Mouse (Mus musculus): ENCODE measurements at regions not wholly inside any gene's neighbourhood (a gene's known extent, or its start where the extent isn't known, plus 50 kb on each side); places are given as distances from the start of the nearest gene placed in this dataset.
"Not testable (repeated sequence)": the region's sequence is repeated elsewhere in the genome, so short reads cannot be mapped to it uniquely, and the experiment has no call there.

DNA sequence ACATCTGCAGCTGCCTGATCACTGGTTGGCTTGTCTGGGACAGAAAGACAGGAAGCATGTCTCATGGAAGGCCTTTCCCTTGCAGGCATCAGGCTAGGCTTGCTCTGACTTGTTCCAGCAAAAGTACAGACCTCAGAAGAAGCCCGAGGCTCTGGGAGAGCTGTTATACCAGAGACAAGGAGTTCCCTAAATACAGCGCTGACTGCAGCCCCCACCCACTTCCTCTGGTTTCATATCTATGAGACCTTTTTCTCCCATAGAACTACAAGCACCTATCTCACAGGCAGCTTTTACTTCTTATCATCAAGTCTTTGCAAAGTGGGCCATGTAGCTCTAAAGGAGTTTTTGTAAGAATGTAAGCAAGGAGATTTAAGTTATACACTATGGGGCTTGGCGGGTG lies 312.2 kb upstream of the Vmn1r3 start:
- DNase-seq (ENCODE audit: extremely low spot score, low spot score); H3K27me3 ChIP-seq (ENCODE audit: poor library complexity, severe bottlenecking); H3K4me3 ChIP-seq; H3K27ac ChIP-seq; H3K4me1 ChIP-seq; H3K36me3 ChIP-seq (replicated peaks); H3K9me3 ChIP-seq: not testable (repeated sequence)
- no CpG with 5 or more reads among the region's 3 CpGs for WGBS

DNA sequence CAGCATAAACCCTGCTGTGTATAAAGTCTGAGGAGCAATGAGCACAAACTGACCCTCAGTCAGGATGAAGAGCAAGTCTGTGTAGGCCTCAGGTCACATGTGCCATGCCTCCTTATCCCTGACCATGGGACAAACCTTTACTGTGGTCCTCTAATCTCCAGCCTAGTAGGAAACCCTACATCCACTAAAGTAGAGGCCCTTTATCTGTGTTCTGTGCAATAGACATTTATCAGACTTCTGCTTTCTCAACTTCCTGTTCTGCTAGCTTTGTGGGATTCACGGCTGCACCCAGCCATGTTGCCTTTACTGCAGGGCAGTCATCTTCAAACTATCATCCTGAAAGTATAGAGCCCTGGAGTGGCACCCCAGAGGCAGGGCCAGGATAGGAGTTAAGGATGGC lies 310.8 kb upstream of the Vmn1r3 start:
- H3K4me1 ChIP-seq; H3K9me3 ChIP-seq; H3K27ac ChIP-seq; H3K36me3 ChIP-seq (replicated peaks); H3K4me3 ChIP-seq; DNase-seq (ENCODE audit: extremely low spot score, low spot score); H3K27me3 ChIP-seq (ENCODE audit: poor library complexity, severe bottlenecking): not testable (repeated sequence)
- 93% methylated on average over 1 of the region's 1 CpGs for WGBS

GRCm38 (mm10) chr4:3494123-3494681 lies 309.0 kb upstream of the Vmn1r3 start:
- not testable (repeated sequence) for H3K4me3 ChIP-seq; DNase-seq (ENCODE audit: extremely low spot score, low spot score); H3K9me3 ChIP-seq; H3K27ac ChIP-seq; H3K36me3 ChIP-seq (replicated peaks); H3K27me3 ChIP-seq (ENCODE audit: poor library complexity, severe bottlenecking); H3K4me1 ChIP-seq
- no CpG with 5 or more reads among the region's 5 CpGs for WGBS

DNA sequence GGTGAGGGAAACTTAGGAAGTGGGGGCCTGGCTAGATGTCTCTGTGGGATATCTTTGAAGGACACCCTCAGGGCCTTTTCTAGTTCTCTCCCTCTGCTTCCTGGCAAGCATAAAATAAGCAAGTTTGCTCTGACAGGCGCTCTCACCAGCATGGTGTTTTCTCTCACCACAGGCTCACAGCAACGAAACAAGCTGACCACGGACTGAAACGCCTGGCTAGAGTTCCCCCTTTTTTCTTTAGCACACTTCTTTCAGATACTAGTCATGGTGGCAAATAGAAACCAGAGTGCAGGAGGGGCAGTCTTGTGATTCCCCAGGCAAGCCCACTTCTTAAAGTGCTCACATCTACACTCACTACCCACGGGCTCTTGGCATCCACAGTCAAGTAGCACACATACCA lies 305.7 kb upstream of the Vmn1r3 start:
- WGBS: no CpG with 5 or more reads among the region's 5 CpGs
- not testable (repeated sequence) for H3K27me3 ChIP-seq (ENCODE audit: poor library complexity, severe bottlenecking); H3K36me3 ChIP-seq (replicated peaks)

DNA sequence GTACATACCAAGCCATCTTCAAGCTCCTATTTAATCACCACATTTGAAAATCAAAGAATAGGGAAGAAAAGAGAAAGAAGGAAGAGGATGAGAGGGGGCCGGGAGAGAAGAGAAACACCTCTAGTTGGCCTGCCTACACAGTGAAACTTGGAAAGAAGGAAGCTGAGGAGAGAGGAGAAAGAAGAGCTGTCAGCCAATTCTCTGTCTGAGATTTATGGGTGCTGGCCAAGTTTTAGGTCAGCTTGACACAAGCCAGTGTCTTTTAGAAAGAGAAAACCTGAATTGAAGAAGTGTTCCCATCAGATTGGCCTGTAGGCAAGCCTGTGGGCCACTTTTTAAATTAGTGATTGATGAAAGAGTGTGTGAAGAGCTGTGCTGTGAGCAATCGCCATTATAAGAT lies 296.9 kb upstream of the Vmn1r3 start:
- peaks cover 35% of the 10 kb centered on the region for H3K9me3 ChIP-seq
- H3K27ac ChIP-seq: no peak overlapping the region
- H3K4me1 ChIP-seq: no peaks in the 10 kb centered on the region
- no peak overlapping the region for H3K4me3 ChIP-seq
- H3K36me3 ChIP-seq (replicated peaks): no peaks in the 10 kb centered on the region
- no peaks in the 10 kb centered on the region for H3K27me3 ChIP-seq (ENCODE audit: poor library complexity, severe bottlenecking)
- no peak for DNase-seq (ENCODE audit: extremely low spot score, low spot score)
- WGBS: 91% methylated on average over 2 of the region's 2 CpGs

More for the DNA sequence above, 305.7 kb upstream of the Vmn1r3 start:
- peaks cover 12% of the 10 kb centered on the region for H3K9me3 ChIP-seq
- not testable (repeated sequence) for H3K4me3 ChIP-seq; H3K4me1 ChIP-seq; H3K27ac ChIP-seq; DNase-seq (ENCODE audit: extremely low spot score, low spot score)

DNA sequence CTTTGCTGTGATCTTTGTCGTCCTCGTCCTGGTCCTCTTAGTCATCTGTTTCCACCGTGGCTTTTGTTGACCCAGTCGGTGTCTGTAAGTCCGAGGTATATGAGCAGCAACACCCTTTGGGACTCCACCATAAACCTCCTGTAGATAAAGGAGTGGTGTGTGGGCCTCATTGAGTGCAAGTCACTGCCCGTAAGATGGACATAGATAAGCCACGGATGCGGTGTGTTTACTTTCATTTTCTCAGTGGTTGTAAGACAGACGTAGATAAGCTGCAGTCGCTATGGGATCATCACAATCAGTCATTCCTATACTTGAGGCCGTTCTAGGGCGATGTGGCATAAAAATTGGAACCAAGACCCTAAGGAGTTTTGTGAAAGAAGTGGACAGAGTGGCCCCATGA lies 271.6 kb upstream of the Vmn1r3 start:
- H3K36me3 ChIP-seq (replicated peaks): no peaks in the 10 kb centered on the region
- 94% methylated on average over 12 of the region's 12 CpGs for WGBS
- H3K27me3 ChIP-seq (ENCODE audit: poor library complexity, severe bottlenecking): no peaks in the 10 kb centered on the region
- peaks cover 51% of the 10 kb centered on the region for H3K9me3 ChIP-seq
- no peak overlapping the region for H3K27ac ChIP-seq
- no peaks in the 10 kb centered on the region for H3K4me1 ChIP-seq
- no peak overlapping the region for H3K4me3 ChIP-seq
- no peak for DNase-seq (ENCODE audit: extremely low spot score, low spot score)

DNA sequence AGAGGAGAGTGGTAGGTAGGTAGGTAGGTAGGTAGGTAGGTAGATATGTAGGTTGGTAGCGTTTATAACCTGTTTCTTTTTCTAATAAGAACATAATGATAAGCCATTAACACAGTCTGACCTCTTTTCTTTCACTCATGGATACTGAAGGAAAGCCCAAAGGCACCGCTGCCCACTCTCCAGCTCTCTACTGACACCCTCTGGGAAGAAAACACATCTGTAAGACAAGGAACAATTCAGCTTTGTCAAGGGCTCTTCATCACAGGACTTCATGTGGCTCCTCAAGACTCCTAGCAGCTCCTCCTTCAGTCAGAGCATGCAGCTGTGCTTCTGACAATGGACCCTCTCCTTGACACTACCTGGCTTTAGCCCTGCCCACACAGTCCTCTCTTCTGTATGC lies 252.2 kb upstream of the Vmn1r3 start:
- H3K9me3 ChIP-seq: peaks cover 58% of the 10 kb centered on the region
- DNase-seq (ENCODE audit: extremely low spot score, low spot score); H3K4me3 ChIP-seq; H3K4me1 ChIP-seq; H3K27ac ChIP-seq; H3K27me3 ChIP-seq (ENCODE audit: poor library complexity, severe bottlenecking); H3K36me3 ChIP-seq (replicated peaks): not testable (repeated sequence)
- 72% methylated on average over 2 of the region's 2 CpGs for whole genome bisulfite sequencing

- H3K4me1 ChIP-seq: no peaks in the 10 kb centered on the region
- H3K36me3 ChIP-seq (replicated peaks): no peaks in the 10 kb centered on the region
- DNase-seq (ENCODE audit: extremely low spot score, low spot score): no peak
- 59% methylated on average over 3 of the region's 3 CpGs for WGBS
- no peak overlapping the region for H3K27ac ChIP-seq
- H3K4me3 ChIP-seq: no peak overlapping the region
- no peaks in the 10 kb centered on the region for H3K27me3 ChIP-seq (ENCODE audit: poor library complexity, severe bottlenecking)
- H3K9me3 ChIP-seq: peaks cover 28% of the 10 kb centered on the region
These were observed 242.8 kb upstream of the Vmn1r3 start for GRCm38 (mm10) chr4:3427968-3428367.

- 40% methylated on average over 3 of the region's 3 CpGs for WGBS
- H3K36me3 ChIP-seq (replicated peaks): no peaks in the 10 kb centered on the region
- DNase-seq (ENCODE audit: extremely low spot score, low spot score): no peak
- H3K4me1 ChIP-seq: no peaks in the 10 kb centered on the region
- H3K27ac ChIP-seq: no peak overlapping the region
- peaks cover 30% of the 10 kb centered on the region for H3K9me3 ChIP-seq
- H3K4me3 ChIP-seq: no peak overlapping the region
- no peaks in the 10 kb centered on the region for H3K27me3 ChIP-seq (ENCODE audit: poor library complexity, severe bottlenecking)
These were observed 234.9 kb upstream of the Vmn1r3 start for GRCm38 (mm10) chr4:3419920-3420499.

DNA sequence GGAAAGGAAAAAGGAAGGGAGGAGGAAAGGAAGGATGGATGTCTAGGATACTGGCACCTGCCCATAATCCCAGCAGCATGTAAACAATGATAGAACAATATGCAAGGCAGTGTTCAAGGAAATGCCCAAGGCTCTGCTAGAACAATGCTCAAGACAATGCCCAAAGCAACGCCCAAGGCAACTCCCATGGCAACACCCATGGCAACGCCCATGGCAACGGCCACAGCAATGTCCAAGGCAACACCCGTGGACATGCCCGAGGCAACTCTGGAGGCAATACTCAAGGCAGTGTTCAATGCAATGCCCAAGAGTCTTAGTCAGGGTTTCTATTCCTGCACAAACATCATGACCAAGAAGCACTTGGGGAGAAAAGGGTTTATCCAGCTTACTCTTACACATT lies 231.5 kb upstream of the Vmn1r3 start:
- H3K27me3 ChIP-seq (ENCODE audit: poor library complexity, severe bottlenecking): no peaks in the 10 kb centered on the region
- no peak overlapping the region for H3K4me3 ChIP-seq
- peaks cover 28% of the 10 kb centered on the region for H3K9me3 ChIP-seq
- no peaks in the 10 kb centered on the region for H3K36me3 ChIP-seq (replicated peaks)
- DNase-seq (ENCODE audit: extremely low spot score, low spot score): no peak
- no peak overlapping the region for H3K27ac ChIP-seq
- 85% methylated on average over 5 of the region's 5 CpGs for WGBS
- H3K4me1 ChIP-seq: no peaks in the 10 kb centered on the region

GRCm38 (mm10) chr4:3414442-3415022 lies 229.4 kb upstream of the Vmn1r3 start:
- not testable (repeated sequence) for DNase-seq (ENCODE audit: extremely low spot score, low spot score)
- 79% methylated on average over 1 of the region's 1 CpGs for WGBS
- H3K9me3 ChIP-seq: peaks cover 24% of the 10 kb centered on the region

DNA sequence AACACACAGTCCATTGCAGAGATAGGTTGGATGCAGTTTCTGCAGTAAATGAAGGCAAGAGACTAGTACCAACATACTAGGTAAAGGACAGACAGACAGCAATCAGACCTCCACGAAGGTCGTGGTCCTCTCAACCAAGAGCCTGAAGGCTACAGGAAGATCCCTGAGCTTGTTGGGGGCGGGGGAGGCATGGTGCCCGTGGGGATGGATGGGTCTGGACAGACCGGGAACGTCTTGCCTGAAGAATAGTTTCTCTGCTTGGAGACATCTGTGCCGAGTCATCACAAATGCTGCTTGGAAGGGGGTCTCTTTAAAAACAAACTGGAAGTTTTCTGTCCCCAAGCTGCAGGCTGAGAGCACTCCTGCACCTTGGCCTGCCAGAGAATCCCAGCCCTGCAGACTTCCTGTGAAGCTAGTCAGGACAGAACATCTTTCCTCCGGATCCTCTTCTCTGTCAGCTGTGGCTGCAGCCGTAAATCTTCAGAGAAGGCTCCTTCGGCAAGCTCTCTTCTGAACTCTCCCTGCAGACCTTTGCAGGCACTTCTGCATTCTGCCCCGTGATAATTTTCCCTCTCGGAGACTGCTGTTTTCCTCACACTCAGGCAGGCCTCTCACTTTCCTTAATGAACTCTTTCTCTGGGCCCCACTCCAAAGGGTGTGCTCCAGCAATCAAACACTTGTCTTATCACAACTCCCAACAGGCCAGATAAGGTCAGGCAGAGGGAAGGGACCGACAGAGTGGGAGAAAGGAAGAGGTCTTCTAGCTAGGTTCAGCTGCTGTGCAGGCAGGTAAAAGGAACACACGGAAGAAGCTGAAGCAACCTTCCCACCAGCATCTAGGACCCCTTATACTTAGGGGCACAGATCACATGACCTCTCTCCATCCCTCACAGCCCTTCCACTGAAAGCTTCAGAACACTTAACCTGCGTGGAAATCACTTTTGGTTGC lies 228.6 kb upstream of the Vmn1r3 start:
- H3K36me3 ChIP-seq (replicated peaks): no peaks in the 10 kb centered on the region
- no peak for DNase-seq (ENCODE audit: extremely low spot score, low spot score)
- no peaks in the 10 kb centered on the region for H3K27me3 ChIP-seq (ENCODE audit: poor library complexity, severe bottlenecking)
- H3K9me3 ChIP-seq: peaks cover 22% of the 10 kb centered on the region
- no peak overlapping the region for H3K4me3 ChIP-seq
- no peaks in the 10 kb centered on the region for H3K4me1 ChIP-seq
- 86% methylated on average over 15 of the region's 15 CpGs for WGBS
- no peak overlapping the region for H3K27ac ChIP-seq

More at GRCm38 (mm10) chr4:3414442-3415022, 229.4 kb upstream of the Vmn1r3 start:
- H3K27me3 ChIP-seq (ENCODE audit: poor library complexity, severe bottlenecking); H3K36me3 ChIP-seq (replicated peaks); H3K4me1 ChIP-seq; H3K27ac ChIP-seq; H3K4me3 ChIP-seq: not testable (repeated sequence)

GRCm38 (mm10) chr4:3412323-3412722 lies 227.2 kb upstream of the Vmn1r3 start:
- not testable (repeated sequence) for H3K4me3 ChIP-seq; H3K4me1 ChIP-seq; H3K36me3 ChIP-seq (replicated peaks); H3K27ac ChIP-seq; DNase-seq (ENCODE audit: extremely low spot score, low spot score); H3K27me3 ChIP-seq (ENCODE audit: poor library complexity, severe bottlenecking)
- WGBS: 62% methylated on average over 4 of the region's 4 CpGs
- peaks cover 18% of the 10 kb centered on the region for H3K9me3 ChIP-seq
